Mouse (Mus musculus) forebrain, embryonic 15.5 days (tissue): Measurements from ENCODE around the gene Gdf3. TPM values are rescaled to one million over a fixed set of nuclear protein-coding genes. Genes with fewer than 3 reads are reported as not detected.
A peak's percentile ranks its signal among the peaks of the same experiment; 100 is the strongest.

ENCODE experiments used
- ATAC-seq: fragments of 200-750 bp; cut with Nextera tagmentation; replicated peaks from 2 replicates; pipeline ENCODE4 v1.8.0; 2017; ENCODE audit warnings: mild to moderate bottlenecking, moderate TSS enrichment, moderate library complexity
- H3K27ac ChIP-seq: fragments of 300-500 bp; sonication (generic); replicated peaks from 2 replicates; pipeline ENCODE4 v1.5.1; 2015; ENCODE audit warnings: mild to moderate bottlenecking, inconsistent platforms
- H3K27me3 ChIP-seq: fragments of 300-500 bp; sonication (generic); 2 replicates; pipeline ENCODE4 v1.6.1; 2015; ENCODE audit warnings: inconsistent platforms
- H3K36me3 ChIP-seq: fragments of 300-500 bp; sonication (generic); 2 replicates; pipeline ENCODE4 v1.6.1; 2015; ENCODE audit warnings: mild to moderate bottlenecking, inconsistent platforms
- H3K4me1 ChIP-seq: fragments of 300-500 bp; sonication (generic); 2 replicates; pipeline ENCODE4 v1.6.1; 2015; ENCODE audit warnings: inconsistent platforms
- H3K4me2 ChIP-seq: fragments of 300-500 bp; sonication (generic); replicated peaks from 2 replicates; pipeline ENCODE4 v1.6.1; 2015; ENCODE audit warnings: mild to moderate bottlenecking, inconsistent platforms
- H3K4me3 ChIP-seq: fragments of 300-500 bp; sonication (generic); 2 replicates; pipeline ENCODE4 v1.5.1; 2015; ENCODE audit warnings: mild to moderate bottlenecking, inconsistent platforms
- H3K9ac ChIP-seq: fragments of 300-500 bp; sonication (generic); replicated peaks from 2 replicates; pipeline ENCODE4 v1.6.1; 2015; ENCODE audit warnings: mild to moderate bottlenecking, inconsistent platforms
- H3K9me3 ChIP-seq: fragments of 300-500 bp; sonication (generic); 2 replicates; pipeline ENCODE4 v1.6.1; 2016; ENCODE audit warnings: inconsistent platforms
- WGBS: fragments of 180-500 bp; shearing (Covaris S2); methylation state at CpG from one replicate; pipeline ENCODE4 v1.1.7; 2015; ENCODE audit warnings: mixed read lengths; 5-methylcytosine and 5-hydroxymethylcytosine counted together
- polyA plus RNA-seq: library from polyadenylated mRNA; unstranded; fragments of >200 nt; fragmentation: Nextera tagmentation; extraction: Ambion mirVana; gene quantifications from 2 replicates; pipeline ENCODE4 v1.2.1, GENCODE M21; 2015

Gdf3 gene
- polyA plus RNA-seq, 1 experiment from 2014 or later = not detected

GRCm38 (mm10) chr6:122602242-122602991, 7.5 kb downstream of the Gdf3 start, which contains the start of gene Apobec1:
Apobec1 (minus strand) TSS chr6:122602444.
- WGBS = 8% methylated on average over 22 of the region's 22 CpGs
- Histone ChIP-seq H3K27ac (peak within 1 kb of the TSS; percentile 17; the same call in 1 of the 2 replicates), H3K4me1 (peaks cover 16% of the 10 kb centered on the region), H3K9me3 (no peaks in the 10 kb centered on the region), H3K9ac (peak within 1 kb of the TSS; percentile 53), H3K4me3 (peak within 1 kb of the TSS; percentile 40), H3K36me3 (no peaks in the 10 kb centered on the region), H3K4me2 (peak within 1 kb of the TSS; percentile 60), H3K27me3 (no peaks in the 10 kb centered on the region)
- peak; percentile 69; the same call in 1 of the 2 replicates for ATAC-seq

- no peak for ATAC-seq
Observed at GRCm38 (mm10) chr6:122601615-122602014, 8.3 kb downstream of the Gdf3 start.

GRCm38 (mm10) chr6:122601031-122601430, 8.9 kb downstream of the Gdf3 start:
- no peak overlapping the region for H3K4me3 ChIP-seq
- no peak for ATAC-seq
- H3K4me1 ChIP-seq = peaks cover 16% of the 10 kb centered on the region
- no peaks in the 10 kb centered on the region for H3K9me3 ChIP-seq
- no peak overlapping the region for H3K9ac ChIP-seq
- H3K4me2 ChIP-seq = no peak overlapping the region
- no peak overlapping the region for H3K27ac ChIP-seq
- H3K36me3 ChIP-seq = no peaks in the 10 kb centered on the region
- 91% methylated on average over 4 of the region's 4 CpGs for WGBS
- no peaks in the 10 kb centered on the region for H3K27me3 ChIP-seq

More at GRCm38 (mm10) chr6:122601615-122602014, 8.3 kb downstream of the Gdf3 start:
- Histone ChIP-seq H3K27me3 (no peaks in the 10 kb centered on the region), H3K9ac (no peak overlapping the region), H3K27ac (no peak overlapping the region), H3K9me3 (no peaks in the 10 kb centered on the region), H3K4me1 (peaks cover 16% of the 10 kb centered on the region), H3K4me3 (peak overlapping the region; percentile 40), H3K36me3 (no peaks in the 10 kb centered on the region), H3K4me2 (no peak overlapping the region)
- 81% methylated on average over 3 of the region's 3 CpGs for WGBS

- Histone ChIP-seq H3K4me2 (no peak overlapping the region), H3K9me3 (no peaks in the 10 kb centered on the region), H3K9ac (no peak overlapping the region), H3K4me3 (no peak overlapping the region), H3K27ac (no peak overlapping the region), H3K27me3 (no peaks in the 10 kb centered on the region), H3K4me1 (peaks cover 16% of the 10 kb centered on the region), H3K36me3 (no peaks in the 10 kb centered on the region)
- no peak for ATAC-seq
- 62% methylated on average over 7 of the region's 7 CpGs for WGBS
Observed at GRCm38 (mm10) chr6:122600066-122600646, 9.7 kb downstream of the Gdf3 start.

GRCm38 (mm10) chr6:122599054-122599737, 10.7 kb downstream of the Gdf3 start:
- no peak overlapping the region for H3K4me3 ChIP-seq
- WGBS = 86% methylated on average over 9 of the region's 9 CpGs
- H3K9ac ChIP-seq = no peak overlapping the region
- no peak for ATAC-seq
- H3K9me3 ChIP-seq = no peaks in the 10 kb centered on the region
- H3K36me3 ChIP-seq = no peaks in the 10 kb centered on the region
- H3K4me1 ChIP-seq = peaks cover 16% of the 10 kb centered on the region
- no peak overlapping the region for H3K4me2 ChIP-seq
- no peak overlapping the region for H3K27ac ChIP-seq
- H3K27me3 ChIP-seq = no peaks in the 10 kb centered on the region

GRCm38 (mm10) chr6:122598436-122598835, 11.5 kb downstream of the Gdf3 start:
- WGBS = 34% methylated on average over 6 of the region's 6 CpGs
- no peaks in the 10 kb centered on the region for H3K27me3 ChIP-seq
- no peaks in the 10 kb centered on the region for H3K9me3 ChIP-seq
- H3K36me3 ChIP-seq = no peaks in the 10 kb centered on the region
- H3K4me2 ChIP-seq = no peak overlapping the region
- H3K4me1 ChIP-seq = peaks cover 16% of the 10 kb centered on the region
- ATAC-seq = peak; percentile 27; the same call in 1 of the 2 replicates
- H3K27ac ChIP-seq = no peak overlapping the region
- H3K4me3 ChIP-seq = no peak overlapping the region
- no peak overlapping the region for H3K9ac ChIP-seq

- ATAC-seq = no peak
- H3K36me3 ChIP-seq = no peaks in the 10 kb centered on the region
- no peak overlapping the region for H3K4me3 ChIP-seq
- no peak overlapping the region for H3K9ac ChIP-seq
- peaks cover 16% of the 10 kb centered on the region for H3K4me1 ChIP-seq
- no peaks in the 10 kb centered on the region for H3K27me3 ChIP-seq
- H3K9me3 ChIP-seq = no peaks in the 10 kb centered on the region
- no peak overlapping the region for H3K4me2 ChIP-seq
- 91% methylated on average over 4 of the region's 4 CpGs for WGBS
- H3K27ac ChIP-seq = no peak overlapping the region
Observed at GRCm38 (mm10) chr6:122598014-122598413, 11.9 kb downstream of the Gdf3 start.

- Histone ChIP-seq H3K4me1 (0 out of 2 replicates have a peak, but pooled peaks cover 6% of the 10 kb centered on the region), H3K9ac (no peak overlapping the region), H3K4me2 (no peak overlapping the region), H3K27ac (no peak overlapping the region), H3K27me3 (no peaks in the 10 kb centered on the region), H3K9me3 (no peaks in the 10 kb centered on the region), H3K36me3 (no peaks in the 10 kb centered on the region), H3K4me3 (no peak overlapping the region)
- ATAC-seq = no peak
- WGBS = 92% methylated on average over 7 of the region's 7 CpGs
Observed at GRCm38 (mm10) chr6:122596608-122597007, 13.3 kb downstream of the Gdf3 start.

GRCm38 (mm10) chr6:122595637-122596036, 14.2 kb downstream of the Gdf3 start:
- no peak overlapping the region for H3K9ac ChIP-seq
- H3K27ac ChIP-seq = no peak overlapping the region
- H3K4me1 ChIP-seq = 0 out of 2 replicates have a peak, but pooled peaks cover 6% of the 10 kb centered on the region
- H3K36me3 ChIP-seq = no peaks in the 10 kb centered on the region
- 35% methylated on average over 7 of the region's 7 CpGs for WGBS
- H3K4me2 ChIP-seq = no peak overlapping the region
- ATAC-seq = 0 out of 2 replicates have a peak, but pooled peaks have one; percentile 32
- no peak overlapping the region for H3K4me3 ChIP-seq
- no peaks in the 10 kb centered on the region for H3K9me3 ChIP-seq
- no peaks in the 10 kb centered on the region for H3K27me3 ChIP-seq

GRCm38 (mm10) chr6:122592905-122593304, 17.0 kb downstream of the Gdf3 start:
- Histone ChIP-seq H3K9ac (no peak overlapping the region), H3K4me1 (no peaks in the 10 kb centered on the region), H3K4me3 (no peak overlapping the region), H3K4me2 (no peak overlapping the region), H3K9me3 (no peaks in the 10 kb centered on the region), H3K27me3 (no peaks in the 10 kb centered on the region), H3K36me3 (no peaks in the 10 kb centered on the region), H3K27ac (no peak overlapping the region)
- WGBS = 79% methylated on average over 2 of the region's 2 CpGs
- ATAC-seq = no peak

- H3K9me3 ChIP-seq = no peaks in the 10 kb centered on the region
- no peak overlapping the region for H3K4me3 ChIP-seq
- H3K27ac ChIP-seq = no peak overlapping the region
- ATAC-seq = no peak
- 89% methylated on average over 13 of the region's 13 CpGs for WGBS
- H3K4me1 ChIP-seq = no peaks in the 10 kb centered on the region
- H3K9ac ChIP-seq = no peak overlapping the region
- H3K27me3 ChIP-seq = no peaks in the 10 kb centered on the region
- H3K4me2 ChIP-seq = no peak overlapping the region
- H3K36me3 ChIP-seq = no peaks in the 10 kb centered on the region
Observed at GRCm38 (mm10) chr6:122591027-122591758, 18.7 kb downstream of the Gdf3 start.
